In the genomic region with DNA sequence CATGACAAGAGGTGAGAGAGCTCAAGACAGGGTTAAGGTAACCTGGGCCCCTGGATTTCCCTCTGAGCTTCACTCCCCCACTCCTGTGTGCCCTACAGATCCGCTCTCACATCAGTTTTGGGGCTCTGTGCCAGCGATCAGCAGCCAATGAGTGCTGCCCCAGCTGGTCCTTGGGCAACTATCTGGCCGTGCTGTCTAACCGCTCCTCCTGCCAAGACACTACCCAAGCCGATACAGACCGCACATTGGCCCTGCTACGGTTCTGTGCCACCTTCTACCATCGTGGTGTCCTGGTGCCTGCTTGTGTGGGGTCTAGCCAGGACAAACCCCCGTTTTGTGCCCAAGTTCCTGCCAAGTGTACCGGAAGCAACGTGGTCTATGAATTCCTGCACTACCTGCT, we compare ENCODE assay signal across 16 mouse cellular contexts. TPM values are rescaled to one million over a fixed set of nuclear protein-coding genes. Genes with fewer than 3 reads are reported as not detected.
DNase-seq lines count a peak whose midpoint lies in the region; ATAC-seq and TF ChIP-seq lines count a peak whose summit lies in the region.
"Had no signal": no experiment of that assay in that cellular context is flagged by ENCODE, and none has a peak within 500 bp of the region (broad histone marks: within the 10 kb centered on the region; RNA-seq: fewer than 3 reads in every experiment).

No protein-coding gene starts in this region.

- no peak overlapping the region for H3K4me3 ChIP-seq in hindbrain, embryonic 16.5 days (ENCODE audit: low read length)
- no peak overlapping the region for H3K4me3 ChIP-seq in hindbrain, embryonic 12.5 days
- no peak overlapping the region for H3K4me3 ChIP-seq in stomach, postnatal 0 days (ENCODE audit: low read depth, low read length)
- H3K4me3 ChIP-seq: erythroblast, embryonic 14.5 days; heart, embryonic 10.5 days; midbrain, embryonic 12.5 days; stomach, embryonic 15.5 days had no signal

- peak; percentile 37; the same call in 1 of the 2 replicates for ATAC-seq in hindbrain, embryonic 16.5 days
- no peak for ATAC-seq in hindbrain, embryonic 12.5 days (ENCODE audit: low FRiP score)
- ATAC-seq in stomach, postnatal 0 days (ENCODE audit: low FRiP score, low TSS enrichment) = no peak
- ATAC-seq: intestine, postnatal 0 days had no signal

- no peak overlapping the region for H3K4me2 ChIP-seq in hindbrain, embryonic 16.5 days (ENCODE audit: low read length)
- no peak overlapping the region for H3K4me2 ChIP-seq in hindbrain, embryonic 12.5 days (replicated peaks)
- H3K4me2 ChIP-seq in stomach, postnatal 0 days (replicated peaks; ENCODE audit: low read depth) = no peak overlapping the region

- H3K36me3 ChIP-seq in hindbrain, embryonic 16.5 days (ENCODE audit: control insufficient read depth, insufficient read depth, low read length) = peaks cover 35% of the 10 kb centered on the region
- peaks cover 38% of the 10 kb centered on the region for H3K36me3 ChIP-seq in hindbrain, embryonic 12.5 days
- no peaks in the 10 kb centered on the region for H3K36me3 ChIP-seq in stomach, postnatal 0 days (ENCODE audit: control insufficient read depth, insufficient read depth, low read length)
- H3K36me3 ChIP-seq: heart, embryonic 10.5 days; stomach, embryonic 15.5 days had no signal

- no peaks in the 10 kb centered on the region for H3K9me3 ChIP-seq in hindbrain, embryonic 16.5 days (ENCODE audit: control insufficient read depth, low read length)
- H3K9me3 ChIP-seq in hindbrain, embryonic 12.5 days (replicated peaks) = no peaks in the 10 kb centered on the region
- H3K9me3 ChIP-seq in stomach, postnatal 0 days (ENCODE audit: control insufficient read depth, low read length) = no peaks in the 10 kb centered on the region
- H3K9me3 ChIP-seq: heart, embryonic 10.5 days; midbrain, embryonic 12.5 days; stomach, embryonic 15.5 days had no signal

- no peaks in the 10 kb centered on the region for H3K27me3 ChIP-seq in hindbrain, embryonic 16.5 days (replicated peaks; ENCODE audit: control insufficient read depth, insufficient read depth, low read length)
- H3K27me3 ChIP-seq in hindbrain, embryonic 12.5 days = peaks cover 19% of the 10 kb centered on the region
- no peaks in the 10 kb centered on the region for H3K27me3 ChIP-seq in stomach, postnatal 0 days (ENCODE audit: control insufficient read depth, insufficient read depth, low read length)
- H3K27me3 ChIP-seq: stomach, embryonic 15.5 days had no signal

- TF ChIP-seq CTCF in stomach, postnatal 0 days (IDR thresholded peaks at IDR 0.05; ENCODE audit: low read depth) = no peak

- no peak for TF ChIP-seq EP300 in stomach, postnatal 0 days (optimal IDR thresholded peaks at IDR 0.05)

- H3K9ac ChIP-seq in hindbrain, embryonic 16.5 days (ENCODE audit: low read depth, low read length) = no peak overlapping the region
- no peak overlapping the region for H3K9ac ChIP-seq in hindbrain, embryonic 12.5 days
- no peak overlapping the region for H3K9ac ChIP-seq in stomach, postnatal 0 days (ENCODE audit: low read length)
- H3K9ac ChIP-seq: midbrain, embryonic 12.5 days; stomach, embryonic 15.5 days had no signal

- WGBS in hindbrain, embryonic 16.5 days = 74% methylated on average over 11 of the region's 11 CpGs
- 90% methylated on average over 11 of the region's 11 CpGs for WGBS in hindbrain, embryonic 12.5 days
- WGBS in stomach, postnatal 0 days = 86% methylated on average over 11 of the region's 11 CpGs

- no peak overlapping the region for H3K27ac ChIP-seq in hindbrain, embryonic 16.5 days (ENCODE audit: low read depth, low read length)
- no peak overlapping the region for H3K27ac ChIP-seq in hindbrain, embryonic 12.5 days
- no peak overlapping the region for H3K27ac ChIP-seq in stomach, postnatal 0 days (replicated peaks)
- H3K27ac ChIP-seq: heart, embryonic 10.5 days; midbrain, embryonic 12.5 days; stomach, embryonic 15.5 days had no signal

- H3K4me1 ChIP-seq in hindbrain, embryonic 16.5 days (ENCODE audit: control insufficient read depth, insufficient read depth, low read depth, low read length) = no peaks in the 10 kb centered on the region; the same call in none of the 2 replicates
- H3K4me1 ChIP-seq in hindbrain, embryonic 12.5 days = peaks cover 9% of the 10 kb centered on the region; the same call in 1 of the 2 replicates
- no peaks in the 10 kb centered on the region for H3K4me1 ChIP-seq in stomach, postnatal 0 days (replicated peaks; ENCODE audit: control insufficient read depth, insufficient read depth)

- peak; percentile 71 to 75 for DNase-seq in adrenal gland, postnatal 36 days
- DNase-seq in cerebellum, adult 9-11 months = peak; percentile 91
- DNase-seq in layer of hippocampus, postnatal 10 days (ENCODE audit: low spot score in 2 of 2) = peak; percentile 75 to 76
- DNase-seq in stomach, postnatal 0 days (ENCODE audit: low spot score) = no peak
- DNase-seq in lung, postnatal 36 days = no peak
- DNase-seq: retina, postnatal 1 day had no signal

RNA-seq across cellular contexts. Expression of gene Disp2, which starts 10.0 kb away (rescaled TPM):
- polyA plus RNA-seq in hindbrain, embryonic 16.5 days (2015; fragmentation: Nextera tagmentation; extraction: Ambion mirVana) = 82.9 and 87.0 TPM in 2 replicates
- polyA plus RNA-seq in hindbrain, embryonic 12.5 days (2016; fragmentation: Nextera tagmentation; extraction: Ambion mirVana) = 20.9 and 23.9 TPM in 2 replicates
- total RNA-seq in adrenal gland, postnatal 36 days (2021) = 10 to 100 TPM; 20.6 to 26.4 TPM
- 100 to 1,000 TPM; 191 to 195 TPM for total RNA-seq in layer of hippocampus, postnatal 10 days (2021)
- polyA plus RNA-seq in stomach, postnatal 0 days (2015; fragmentation: Nextera tagmentation; extraction: Ambion mirVana) = 1.0 and 1.1 TPM in 2 replicates
- total RNA-seq: CH12.LX; common myeloid progenitor, adult 5-6 weeks had no signal
- polyA plus RNA-seq: erythroblast, embryonic 14.5 days had no signal

RNA-seq across cellular contexts. Expression of gene Phgr1, which starts 16.9 kb away (rescaled TPM):
- not detected in 2 replicates for polyA plus RNA-seq in hindbrain, embryonic 16.5 days (2015; fragmentation: Nextera tagmentation; extraction: Ambion mirVana)
- not detected in 2 replicates for polyA plus RNA-seq in hindbrain, embryonic 12.5 days (2016; fragmentation: Nextera tagmentation; extraction: Ambion mirVana)
- not detected for total RNA-seq in adrenal gland, postnatal 36 days (2021)
- total RNA-seq in layer of hippocampus, postnatal 10 days (2021) = not detected
- polyA plus RNA-seq in stomach, postnatal 0 days (2015; fragmentation: Nextera tagmentation; extraction: Ambion mirVana) = 165 and 184 TPM in 2 replicates
- total RNA-seq: CH12.LX; common myeloid progenitor, adult 5-6 weeks; layer of hippocampus, adult 8-10 months had no signal
- polyA plus RNA-seq: erythroblast, embryonic 14.5 days; heart, embryonic 10.5 days; midbrain, embryonic 12.5 days had no signal

RNA-seq across cellular contexts. Expression of gene Knstrn, which starts 24.3 kb away (rescaled TPM):
- polyA plus RNA-seq in hindbrain, embryonic 16.5 days (2015; fragmentation: Nextera tagmentation; extraction: Ambion mirVana) = 22.0 and 22.5 TPM in 2 replicates
- polyA plus RNA-seq in hindbrain, embryonic 12.5 days (2016; fragmentation: Nextera tagmentation; extraction: Ambion mirVana) = 88.9 and 100 TPM in 2 replicates
- 1 to 10 TPM; 5.8 to 6.6 TPM for total RNA-seq in adrenal gland, postnatal 36 days (2021)
- total RNA-seq in layer of hippocampus, postnatal 10 days (2021) = 1 to 10 TPM; 5.4 to 5.6 TPM
- 26.6 and 29.0 TPM in 2 replicates for polyA plus RNA-seq in stomach, postnatal 0 days (2015; fragmentation: Nextera tagmentation; extraction: Ambion mirVana)

RNA-seq across cellular contexts. Expression of gene Ccdc9b, which starts 27.0 kb away (rescaled TPM):
- polyA plus RNA-seq in hindbrain, embryonic 16.5 days (2015; fragmentation: Nextera tagmentation; extraction: Ambion mirVana) = 1.0 and 1.3 TPM in 2 replicates
- 1.3 and 1.7 TPM in 2 replicates for polyA plus RNA-seq in hindbrain, embryonic 12.5 days (2016; fragmentation: Nextera tagmentation; extraction: Ambion mirVana)
- 1 to 10 TPM; 4.8 to 5.6 TPM for total RNA-seq in adrenal gland, postnatal 36 days (2021)
- total RNA-seq in layer of hippocampus, postnatal 10 days (2021) = 1 to 10 TPM; 2.4 to 2.6 TPM
- 2.9 TPM in 2 replicates for polyA plus RNA-seq in stomach, postnatal 0 days (2015; fragmentation: Nextera tagmentation; extraction: Ambion mirVana)
- total RNA-seq: CH12.LX had no signal
- polyA plus RNA-seq: erythroblast, embryonic 14.5 days had no signal

RNA-seq across cellular contexts. Expression of gene Inafm2, which starts 43.9 kb away (rescaled TPM):
- polyA plus RNA-seq in hindbrain, embryonic 16.5 days (2015; fragmentation: Nextera tagmentation; extraction: Ambion mirVana) = 20.2 and 20.4 TPM in 2 replicates
- 24.2 and 25.1 TPM in 2 replicates for polyA plus RNA-seq in hindbrain, embryonic 12.5 days (2016; fragmentation: Nextera tagmentation; extraction: Ambion mirVana)
- total RNA-seq in adrenal gland, postnatal 36 days (2021) = 10 to 100 TPM; 35.5 to 40.5 TPM
- 10 to 100 TPM; 31.7 to 33.4 TPM for total RNA-seq in layer of hippocampus, postnatal 10 days (2021)
- polyA plus RNA-seq in stomach, postnatal 0 days (2015; fragmentation: Nextera tagmentation; extraction: Ambion mirVana) = 33.8 and 36.7 TPM in 2 replicates

Comparison
In these comparisons a context has a peak if more than half of its experiments do, and no peak if none do; other contexts are left out.
1. DNase-seq: peak in adrenal gland, postnatal 36 days (2 of 2), cerebellum, adult 9-11 months (single experiment) and layer of hippocampus, postnatal 10 days (2 of 2); none in stomach, postnatal 0 days (single experiment) and lung, postnatal 36 days (single experiment).
2. RNA of gene Disp2, which starts 10.0 kb away (polyA plus RNA-seq): 82.9 to 87.0 TPM in hindbrain, embryonic 16.5 days and 20.9 to 23.9 TPM in hindbrain, embryonic 12.5 days; 1.0 to 1.1 TPM in stomach, postnatal 0 days; every median in the first group is over 10 times any median in the second.
3. RNA of gene Phgr1, which starts 16.9 kb away (polyA plus RNA-seq): 165 to 184 TPM in stomach, postnatal 0 days; not detected in hindbrain, embryonic 12.5 days and not detected in hindbrain, embryonic 16.5 days; every median in the first group is over 100 times any median in the second.